In the genomic region with DNA sequence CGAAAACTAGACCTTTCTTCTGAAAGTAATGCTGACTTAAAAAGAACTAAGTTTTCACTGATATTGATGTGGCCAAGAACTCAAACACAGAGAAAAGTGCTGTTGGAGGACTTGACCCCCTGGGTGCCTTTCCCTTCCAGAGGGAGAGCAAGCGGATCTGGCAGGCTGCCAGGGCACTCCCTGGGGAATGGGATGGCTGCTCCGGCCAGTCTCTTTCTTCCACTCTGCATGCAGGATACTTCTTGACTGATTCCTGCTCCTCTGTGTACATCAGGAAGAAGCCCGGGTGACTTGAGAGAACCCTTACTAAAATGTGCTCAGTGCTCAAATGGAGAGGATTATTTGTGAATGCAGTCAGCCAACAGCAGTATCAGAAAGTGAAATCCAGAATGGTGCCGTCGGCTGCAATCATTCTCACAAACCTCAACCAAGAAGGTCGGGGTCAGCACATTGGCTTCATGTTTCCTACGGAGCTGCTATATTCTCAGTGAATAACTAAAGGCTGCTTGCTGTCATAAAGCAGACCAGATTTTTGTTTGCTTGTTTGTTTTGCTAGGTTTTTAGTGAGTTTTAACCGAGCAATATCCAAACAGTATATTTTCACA, we compare ENCODE assay signal across 8 mouse cellular contexts.
DNase-seq lines count a peak whose midpoint lies in the region; ATAC-seq lines count a peak whose summit lies in the region.

No protein-coding gene starts in this region.

- 30% methylated on average over 9 of the region's 9 CpGs for WGBS in heart, embryonic 10.5 days
- 47% methylated on average over 9 of the region's 9 CpGs for WGBS in neural tube, embryonic 12.5 days

- H3K4me2 ChIP-seq in neural tube, embryonic 12.5 days (replicated peaks): 0 out of 2 replicates have a peak overlapping the region, but pooled peaks have one; percentile 18

- H3K27me3 ChIP-seq in heart, embryonic 10.5 days (ENCODE audit: insufficient read depth, poor library complexity, severe bottlenecking): no peaks in the 10 kb centered on the region
- no peaks in the 10 kb centered on the region for H3K27me3 ChIP-seq in neural tube, embryonic 12.5 days (replicated peaks)

- ATAC-seq in neural tube, embryonic 12.5 days (ENCODE audit: low FRiP score, low read depth): no peak
- no peak for ATAC-seq in activated CD4-positive, CD25-positive, alpha-beta regulatory T cell, adult 4 months

- no peaks in the 10 kb centered on the region for H3K9me3 ChIP-seq in heart, embryonic 10.5 days
- no peaks in the 10 kb centered on the region for H3K9me3 ChIP-seq in neural tube, embryonic 12.5 days

- peak overlapping the region; percentile 83 for H3K27ac ChIP-seq in heart, embryonic 10.5 days
- H3K27ac ChIP-seq in neural tube, embryonic 12.5 days: no peak overlapping the region

- no peak overlapping the region for H3K9ac ChIP-seq in neural tube, embryonic 12.5 days

- H3K4me1 ChIP-seq in heart, embryonic 10.5 days: peaks cover 53% of the 10 kb centered on the region
- H3K4me1 ChIP-seq in neural tube, embryonic 12.5 days: peaks cover 10% of the 10 kb centered on the region; the same call in 1 of the 2 replicates

- peak; percentile 47 to 59 for DNase-seq in layer of hippocampus, postnatal 10 days (ENCODE audit: low spot score in 2 of 2)
- no peak for DNase-seq in layer of hippocampus, adult 8-10 months (ENCODE audit: low spot score in 2 of 2)
- DNase-seq in cerebellum, adult 9-10 months: peak; percentile 13
- peak; percentile 83 for DNase-seq in heart, embryonic 10.5 days (ENCODE audit: low spot score)
- DNase-seq in kidney, postnatal 25 days: peak; percentile 93 to 95
- DNase-seq in spleen, postnatal 4 days (ENCODE audit: low spot score in 2 of 2): no peak

- peak overlapping the region; percentile 32 for H3K4me3 ChIP-seq in heart, embryonic 10.5 days
- no peak overlapping the region for H3K4me3 ChIP-seq in neural tube, embryonic 12.5 days

- peaks cover 17% of the 10 kb centered on the region for H3K36me3 ChIP-seq in heart, embryonic 10.5 days
- no peaks in the 10 kb centered on the region for H3K36me3 ChIP-seq in neural tube, embryonic 12.5 days

Comparison
In these comparisons a context has a peak if more than half of its experiments do, and no peak if none do; other contexts are left out.
1. DNase-seq: peak in layer of hippocampus, postnatal 10 days (2 of 2), cerebellum, adult 9-10 months (single experiment), heart, embryonic 10.5 days (single experiment) and kidney, postnatal 25 days (2 of 2); none in layer of hippocampus, adult 8-10 months (0 of 2) and spleen, postnatal 4 days (0 of 2).